Mouse (Mus musculus) granulocyte monocyte progenitor cell, adult 5-6 weeks (primary cell): ENCODE data around the gene Cux1. TPM values are rescaled to one million over a fixed set of nuclear protein-coding genes. Genes with fewer than 3 reads are reported as not detected.

Source experiments
- ATAC-seq: replicated peaks from 2 replicates; pipeline ENCODE4 v1.8.0; 2016; ENCODE audit warnings: mild to moderate bottlenecking, moderate TSS enrichment, inconsistent platforms; ENCODE audit not compliant: poor library complexity, severe bottlenecking
- total RNA-seq, 2 experiments: library from RNA; stranded (forward) in 1 of 2; stranded (reverse) in 1 of 2; fragments of 200-712, 200-1000 nt in 1 of 2; fragments of >200 nt in 1 of 2; fragmentation: Nextera tagmentation in 1 of 2; gene quantifications; 2 replicates each; pipeline ENCODE4 v1.2.3; 2014 to 2017

Gene Cux1
- total RNA-seq, 2 experiments from 2014 or later: 94.1 to 109 TPM

DNA sequence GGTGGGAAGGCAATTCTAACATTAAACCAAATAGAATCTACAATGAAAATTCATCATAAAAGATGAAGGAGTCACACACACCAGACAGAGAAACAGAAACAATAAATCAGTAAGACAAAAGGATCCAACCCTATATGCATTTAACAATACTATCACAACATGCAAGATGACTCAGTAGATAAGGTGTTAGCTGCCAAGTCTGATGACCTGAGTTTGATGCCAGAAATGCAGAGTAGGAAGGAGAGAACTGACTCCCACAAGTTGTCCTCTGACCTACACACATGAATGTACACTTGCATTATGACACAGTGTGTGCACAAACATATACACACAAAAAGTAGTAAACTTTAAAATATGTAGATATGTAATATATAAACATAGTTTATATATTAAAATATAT is 24.1 kb downstream of the Cux1 start:
- no peak for ATAC-seq

- ATAC-seq: no peak
Measured at GRCm38 (mm10) chr5:136540952-136541351, 26.3 kb downstream of the Cux1 start.

GRCm38 (mm10) chr5:136540055-136540838 is 27.0 kb downstream of the Cux1 start:
- ATAC-seq: no peak

GRCm38 (mm10) chr5:136536753-136537152 is 30.5 kb downstream of the Cux1 start:
- ATAC-seq: peak; percentile 55

- no peak for ATAC-seq
Measured at GRCm38 (mm10) chr5:136535976-136536725, 31.1 kb downstream of the Cux1 start.

GRCm38 (mm10) chr5:136535204-136535603 is 32.1 kb downstream of the Cux1 start:
- no peak for ATAC-seq

GRCm38 (mm10) chr5:136533371-136534276 is 33.7 kb downstream of the Cux1 start:
- ATAC-seq: no peak

DNA sequence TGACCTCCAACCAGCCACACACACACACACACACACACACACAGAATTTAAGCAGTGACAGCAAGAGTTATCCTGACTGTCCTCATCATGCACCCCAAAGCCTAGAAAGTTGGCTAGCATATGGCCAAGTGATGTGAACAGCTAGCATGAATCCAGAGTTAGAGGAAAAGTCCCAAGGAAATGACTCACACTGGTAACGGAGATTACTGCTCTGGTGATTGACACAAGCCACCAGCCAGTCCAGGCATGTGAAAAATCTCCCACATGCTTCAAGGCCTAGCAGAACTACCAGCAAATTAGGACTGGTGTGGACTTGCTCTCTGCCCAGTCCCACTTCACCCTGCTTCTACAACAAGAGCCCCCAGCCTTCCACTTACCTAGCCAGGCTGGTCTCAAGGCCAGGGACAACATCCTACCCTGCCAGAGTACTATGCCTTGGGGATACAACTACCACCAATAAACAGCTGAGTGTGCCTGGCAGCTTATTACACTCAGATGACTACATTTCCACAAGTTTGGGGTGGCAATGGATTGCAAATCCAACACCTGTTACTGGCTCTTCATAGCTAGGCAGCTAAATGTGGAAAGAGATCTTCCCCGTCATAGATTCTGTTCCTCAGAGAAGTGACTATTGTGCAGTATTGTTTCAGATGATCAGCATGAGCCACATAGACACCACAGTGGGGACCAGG is 35.5 kb downstream of the Cux1 start:
- ATAC-seq: peak; percentile 74

GRCm38 (mm10) chr5:136530931-136531330 is 36.4 kb downstream of the Cux1 start:
- ATAC-seq: no peak

- no peak for ATAC-seq
Measured at GRCm38 (mm10) chr5:136529165-136529564, 38.1 kb downstream of the Cux1 start.

GRCm38 (mm10) chr5:136527871-136528270 is 39.4 kb downstream of the Cux1 start:
- ATAC-seq: no peak

- no peak for ATAC-seq
Measured at GRCm38 (mm10) chr5:136526545-136526909, 40.8 kb downstream of the Cux1 start.

DNA sequence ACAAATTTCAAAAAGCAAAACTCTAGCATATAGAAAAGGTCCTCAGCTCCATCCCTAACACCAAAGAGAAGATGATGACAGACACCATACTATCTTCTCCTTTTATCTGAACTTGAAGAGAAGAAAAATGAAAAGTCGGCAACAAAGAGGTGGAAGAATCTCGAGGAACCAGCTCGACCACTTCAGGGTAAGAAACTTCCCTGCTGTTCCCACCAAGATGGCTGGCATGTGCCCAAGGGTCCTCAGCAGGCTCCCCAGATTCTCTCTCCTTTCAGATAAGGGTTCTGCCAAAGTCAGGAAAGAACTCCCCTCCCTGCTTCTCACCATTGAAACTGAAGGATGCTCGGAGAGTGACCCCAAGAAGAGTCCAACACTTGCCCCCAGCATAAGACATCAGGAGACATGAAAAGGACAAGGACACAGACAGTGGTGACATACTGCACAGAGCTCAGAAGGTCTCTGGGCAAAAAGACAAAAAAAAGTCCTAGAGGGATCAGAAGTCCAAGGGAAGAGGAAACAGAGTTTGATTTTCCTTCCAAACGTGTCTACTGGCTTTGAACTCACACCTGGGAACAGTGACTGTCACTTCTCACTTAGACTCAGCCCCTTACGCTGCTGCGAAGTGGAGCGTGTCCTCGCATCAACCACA is 41.3 kb downstream of the Cux1 start:
- no peak for ATAC-seq

- ATAC-seq: no peak
Measured at GRCm38 (mm10) chr5:136522843-136523463, 44.3 kb downstream of the Cux1 start.

- no peak for ATAC-seq
Measured at GRCm38 (mm10) chr5:136521656-136522055, 45.6 kb downstream of the Cux1 start.

DNA sequence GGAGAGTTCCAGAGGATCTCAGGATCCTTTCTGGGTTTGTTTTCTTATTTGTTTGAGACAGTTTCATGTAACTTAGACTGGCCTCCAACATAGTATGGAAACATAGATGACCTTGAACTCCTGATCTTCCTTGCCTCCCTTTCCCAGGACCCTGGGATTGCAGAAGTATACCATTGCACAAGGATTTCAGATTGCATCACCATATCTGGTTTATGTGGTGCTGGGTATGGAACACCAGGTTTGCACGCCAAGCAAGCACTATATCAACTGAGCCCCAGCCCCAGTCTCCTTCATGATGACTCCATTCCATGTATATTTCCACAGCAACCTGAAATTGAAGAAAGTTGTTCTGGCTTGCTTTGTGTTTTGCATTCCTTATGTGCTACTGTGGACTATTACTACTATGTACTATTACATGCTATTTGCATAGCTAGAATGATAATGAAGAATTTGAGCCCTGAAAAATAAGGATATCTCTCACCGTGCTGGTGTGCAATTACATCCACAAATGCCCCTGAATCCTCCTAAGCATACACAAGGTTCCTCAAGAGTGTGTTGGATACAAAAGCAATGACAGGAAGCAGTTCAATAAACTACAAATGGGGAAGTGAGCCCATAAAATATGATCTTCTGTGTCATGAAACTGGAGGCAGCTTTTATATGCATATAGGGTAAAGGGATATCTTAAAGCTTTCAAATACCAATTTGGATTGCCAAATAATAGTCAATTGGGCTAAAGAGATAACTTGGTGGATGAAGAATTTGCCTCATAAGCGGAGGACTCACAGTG is 48.4 kb downstream of the Cux1 start:
- ATAC-seq: peak; percentile 88

GRCm38 (mm10) chr5:136517510-136517909 is 49.8 kb downstream of the Cux1 start:
- no peak for ATAC-seq

- ATAC-seq: no peak
Measured at GRCm38 (mm10) chr5:136516593-136516992, 50.7 kb downstream of the Cux1 start.
